Mouse (Mus musculus): Measurements from ENCODE around the gene Cdt1. TPM values are rescaled to one million over a fixed set of nuclear protein-coding genes. Genes with fewer than 3 reads are reported as not detected.

The Cdt1 gene
- polyA plus RNA-seq, 1 experiment = 68.5 TPM

- Histone ChIP-seq H3K27ac (ENCODE audit: control insufficient read depth, insufficient read depth, low read depth, low read length, poor library complexity) (no peak overlapping the region), H3K4me3 (replicated peaks; ENCODE audit: control insufficient read depth, low read depth, low read length) (no peak overlapping the region), H3K4me1 (ENCODE audit: control insufficient read depth, insufficient read depth, low read length) (peaks cover 3% of the 10 kb centered on the region; the same call in 1 of the 2 replicates)
- TF ChIP-seq CTCF (IDR thresholded peaks at IDR 0.05; ENCODE audit: control insufficient read depth, insufficient read depth, low read length) = no peak
- no peak for TF ChIP-seq POLR2A (IDR thresholded peaks at IDR 0.05; ENCODE audit: borderline replicate concordance, control insufficient read depth, low read depth, low read length)
- 61% methylated on average over 7 of the region's 7 CpGs for WGBS
Measured at GRCm38 (mm10) chr8:122526526-122527170, 41.2 kb upstream of the Cdt1 start.

GRCm38 (mm10) chr8:122527937-122528336 lies 39.9 kb upstream of the Cdt1 start:
- TF ChIP-seq POLR2A (IDR thresholded peaks at IDR 0.05; ENCODE audit: borderline replicate concordance, control insufficient read depth, low read depth, low read length) = no peak
- TF ChIP-seq CTCF (IDR thresholded peaks at IDR 0.05; ENCODE audit: control insufficient read depth, insufficient read depth, low read length) = no peak
- Histone ChIP-seq H3K4me3 (replicated peaks; ENCODE audit: control insufficient read depth, low read depth, low read length) (no peak overlapping the region), H3K27ac (ENCODE audit: control insufficient read depth, insufficient read depth, low read depth, low read length, poor library complexity) (no peak overlapping the region), H3K4me1 (ENCODE audit: control insufficient read depth, insufficient read depth, low read length) (peaks cover 3% of the 10 kb centered on the region; the same call in 1 of the 2 replicates)
- WGBS = 93% methylated on average over 3 of the region's 3 CpGs

GRCm38 (mm10) chr8:122529159-122529558 lies 38.7 kb upstream of the Cdt1 start:
- no peak overlapping the region for H3K27ac ChIP-seq (ENCODE audit: control insufficient read depth, insufficient read depth, low read depth, low read length, poor library complexity)
- WGBS = 89% methylated on average over 4 of the region's 4 CpGs
- H3K4me1 ChIP-seq (ENCODE audit: control insufficient read depth, insufficient read depth, low read length) = no peaks in the 10 kb centered on the region; the same call in 1 of the 2 replicates

GRCm38 (mm10) chr8:122531312-122531711 lies 36.5 kb upstream of the Cdt1 start:
- no peaks in the 10 kb centered on the region for H3K4me1 ChIP-seq (ENCODE audit: control insufficient read depth, insufficient read depth, low read length)
- 91% methylated on average over 8 of the region's 8 CpGs for WGBS
- no peak overlapping the region for H3K27ac ChIP-seq (ENCODE audit: control insufficient read depth, insufficient read depth, low read depth, low read length, poor library complexity)
- no peak overlapping the region for H3K4me3 ChIP-seq (replicated peaks; ENCODE audit: control insufficient read depth, low read depth, low read length)
- TF ChIP-seq CTCF (IDR thresholded peaks at IDR 0.05; ENCODE audit: control insufficient read depth, insufficient read depth, low read length) (no peak), POLR2A (IDR thresholded peaks at IDR 0.05; ENCODE audit: borderline replicate concordance, control insufficient read depth, low read depth, low read length) (no peak)

More at GRCm38 (mm10) chr8:122529159-122529558, 38.7 kb upstream of the Cdt1 start:
- H3K4me3 ChIP-seq (replicated peaks; ENCODE audit: control insufficient read depth, low read depth, low read length) = no peak overlapping the region
- TF ChIP-seq CTCF (IDR thresholded peaks at IDR 0.05; ENCODE audit: control insufficient read depth, insufficient read depth, low read length) (no peak), POLR2A (IDR thresholded peaks at IDR 0.05; ENCODE audit: borderline replicate concordance, control insufficient read depth, low read depth, low read length) (no peak)

- peak overlapping the region; percentile 84 for H3K27ac ChIP-seq (ENCODE audit: control insufficient read depth, insufficient read depth, low read depth, low read length, poor library complexity)
- no peak overlapping the region for H3K4me3 ChIP-seq (replicated peaks; ENCODE audit: control insufficient read depth, low read depth, low read length)
- TF ChIP-seq CTCF (IDR thresholded peaks at IDR 0.05; ENCODE audit: control insufficient read depth, insufficient read depth, low read length) (no peak), POLR2A (IDR thresholded peaks at IDR 0.05; ENCODE audit: borderline replicate concordance, control insufficient read depth, low read depth, low read length) (no peak)
- 74% methylated on average over 6 of the region's 6 CpGs for WGBS
- peaks cover 5% of the 10 kb centered on the region for H3K4me1 ChIP-seq (ENCODE audit: control insufficient read depth, insufficient read depth, low read length)
Measured at GRCm38 (mm10) chr8:122537033-122537432, 30.8 kb upstream of the Cdt1 start.

- Histone ChIP-seq H3K4me1 (ENCODE audit: control insufficient read depth, insufficient read depth, low read length) (peaks cover 5% of the 10 kb centered on the region), H3K27ac (ENCODE audit: control insufficient read depth, insufficient read depth, low read depth, low read length, poor library complexity) (peak overlapping the region; percentile 84), H3K4me3 (replicated peaks; ENCODE audit: control insufficient read depth, low read depth, low read length) (no peak overlapping the region)
- WGBS = 47% methylated on average over 2 of the region's 2 CpGs
- TF ChIP-seq CTCF (IDR thresholded peaks at IDR 0.05; ENCODE audit: control insufficient read depth, insufficient read depth, low read length) = no peak
- TF ChIP-seq POLR2A (IDR thresholded peaks at IDR 0.05; ENCODE audit: borderline replicate concordance, control insufficient read depth, low read depth, low read length) = no peak
Measured at GRCm38 (mm10) chr8:122537812-122538211, 30.0 kb upstream of the Cdt1 start.

- TF ChIP-seq POLR2A (IDR thresholded peaks at IDR 0.05; ENCODE audit: borderline replicate concordance, control insufficient read depth, low read depth, low read length) (no peak), CTCF (IDR thresholded peaks at IDR 0.05; ENCODE audit: control insufficient read depth, insufficient read depth, low read length) (no peak)
- Histone ChIP-seq H3K4me1 (ENCODE audit: control insufficient read depth, insufficient read depth, low read length) (peaks cover 5% of the 10 kb centered on the region), H3K4me3 (replicated peaks; ENCODE audit: control insufficient read depth, low read depth, low read length) (no peak overlapping the region), H3K27ac (ENCODE audit: control insufficient read depth, insufficient read depth, low read depth, low read length, poor library complexity) (peak overlapping the region; percentile 38)
- WGBS = 72% methylated on average over 9 of the region's 9 CpGs
Measured at GRCm38 (mm10) chr8:122538310-122539076, 29.3 kb upstream of the Cdt1 start.

- no peak overlapping the region for H3K4me3 ChIP-seq (replicated peaks; ENCODE audit: control insufficient read depth, low read depth, low read length)
- TF ChIP-seq CTCF (IDR thresholded peaks at IDR 0.05; ENCODE audit: control insufficient read depth, insufficient read depth, low read length) = no peak
- no peak for TF ChIP-seq POLR2A (IDR thresholded peaks at IDR 0.05; ENCODE audit: borderline replicate concordance, control insufficient read depth, low read depth, low read length)
- no peak overlapping the region for H3K27ac ChIP-seq (ENCODE audit: control insufficient read depth, insufficient read depth, low read depth, low read length, poor library complexity)
- H3K4me1 ChIP-seq (ENCODE audit: control insufficient read depth, insufficient read depth, low read length) = peaks cover 15% of the 10 kb centered on the region
- WGBS = 85% methylated on average over 8 of the region's 8 CpGs
Measured at GRCm38 (mm10) chr8:122544138-122544537, 23.7 kb upstream of the Cdt1 start.
